Mouse (Mus musculus) lung, adult 18-20 months (tissue): ENCODE results near the gene Casz1.

ENCODE experiments used
- DNase-seq, 2 experiments: peaks; one replicate each; pipeline ENCODE4 v3.0.0; 2022; ENCODE audit warnings: mixed read lengths in 2 of 2

The Casz1 gene

GRCm38 (mm10) chr4:148943099-148943498 is 138.9 kb downstream of the Casz1 start:
- no peak for DNase-seq

GRCm38 (mm10) chr4:148945476-148945881 is 141.2 kb downstream of the Casz1 start:
- DNase-seq: peak; percentile 50 to 53

DNA sequence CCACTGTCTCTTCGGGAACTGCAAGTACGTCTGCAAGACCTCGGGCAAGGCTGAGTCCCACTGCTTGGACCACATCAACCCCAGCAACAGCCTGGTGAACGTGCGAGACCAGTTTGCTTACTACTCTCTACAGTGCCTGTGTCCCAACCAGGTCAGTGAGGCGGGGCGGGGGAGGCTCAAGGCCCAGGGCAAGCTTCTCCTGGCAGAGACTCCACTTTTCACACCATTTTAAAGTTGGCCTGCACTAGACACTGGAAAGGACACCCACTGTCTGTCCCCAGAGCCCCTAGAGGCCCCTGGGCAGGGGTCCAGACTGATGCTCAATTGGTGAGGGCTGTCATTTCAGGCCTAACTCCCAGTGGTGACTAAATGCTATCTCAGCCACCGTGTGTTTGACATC is 141.8 kb downstream of the Casz1 start:
- no peak for DNase-seq

DNA sequence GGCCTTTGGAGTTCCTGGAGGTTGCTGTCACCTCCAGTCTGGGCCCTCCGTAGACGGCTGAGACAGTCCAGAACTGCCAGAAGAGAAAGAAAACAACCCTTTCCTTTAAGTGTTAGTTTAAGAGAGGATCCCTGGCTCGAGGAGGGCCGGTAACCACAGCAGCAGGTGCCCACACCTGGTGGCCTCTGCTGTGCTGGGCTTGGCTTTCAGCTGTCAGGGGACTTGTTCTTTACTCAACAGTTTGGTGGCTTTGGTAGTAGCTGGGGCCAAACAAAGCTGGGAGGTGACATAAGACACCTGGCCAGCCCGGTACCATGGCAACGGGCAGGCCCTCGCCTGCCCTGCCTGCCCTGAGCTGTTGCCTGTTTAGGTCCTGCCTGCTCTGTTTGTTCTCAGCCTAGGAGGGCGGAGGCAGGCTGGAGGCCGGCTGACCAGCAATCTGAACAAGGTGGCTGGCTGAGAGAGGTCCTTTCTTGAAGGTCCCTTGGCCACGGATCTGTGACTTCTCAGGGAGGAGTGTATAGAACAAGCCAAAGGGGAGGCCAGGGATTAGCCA is 143.7 kb downstream of the Casz1 start:
- peak; percentile 80 to 88 for DNase-seq

GRCm38 (mm10) chr4:148950487-148950886 is 146.3 kb downstream of the Casz1 start:
- DNase-seq: peak; percentile 45 to 64

DNA sequence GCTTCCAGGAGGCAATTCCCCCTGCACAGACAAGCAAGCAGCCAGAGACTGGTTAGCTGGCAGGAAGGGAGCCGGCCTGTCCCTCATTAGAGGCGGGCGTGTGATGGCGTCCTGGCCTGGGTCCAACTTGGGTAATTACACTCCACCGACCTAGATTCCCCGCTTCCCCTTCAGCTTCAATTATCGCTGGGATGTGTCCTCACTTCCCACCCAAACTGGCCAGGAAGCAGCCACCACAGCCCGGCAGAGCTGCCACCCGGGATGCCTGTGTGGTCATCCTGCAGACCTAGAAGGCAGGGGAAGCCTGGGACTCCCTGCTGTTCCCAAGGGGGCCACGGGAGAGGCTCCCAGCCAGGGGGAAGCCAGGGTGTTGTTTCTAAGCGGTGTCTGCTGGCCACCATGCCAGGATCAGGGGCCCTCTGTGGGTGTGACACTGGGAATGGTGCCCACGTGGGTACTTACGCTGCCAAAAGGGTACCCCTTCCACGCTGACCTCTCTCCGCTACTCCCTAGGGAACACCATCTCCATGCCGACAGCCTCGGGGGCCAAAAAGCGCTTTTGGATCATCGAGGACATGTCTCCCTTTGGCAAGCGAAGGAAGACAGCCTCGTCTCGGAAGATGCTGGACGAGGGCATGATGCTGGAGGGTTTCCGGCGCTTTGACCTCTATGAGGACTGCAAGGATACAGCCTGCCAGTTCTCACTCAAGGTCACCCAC is 146.9 kb downstream of the Casz1 start:
- peak; percentile 76 to 80 for DNase-seq

DNA sequence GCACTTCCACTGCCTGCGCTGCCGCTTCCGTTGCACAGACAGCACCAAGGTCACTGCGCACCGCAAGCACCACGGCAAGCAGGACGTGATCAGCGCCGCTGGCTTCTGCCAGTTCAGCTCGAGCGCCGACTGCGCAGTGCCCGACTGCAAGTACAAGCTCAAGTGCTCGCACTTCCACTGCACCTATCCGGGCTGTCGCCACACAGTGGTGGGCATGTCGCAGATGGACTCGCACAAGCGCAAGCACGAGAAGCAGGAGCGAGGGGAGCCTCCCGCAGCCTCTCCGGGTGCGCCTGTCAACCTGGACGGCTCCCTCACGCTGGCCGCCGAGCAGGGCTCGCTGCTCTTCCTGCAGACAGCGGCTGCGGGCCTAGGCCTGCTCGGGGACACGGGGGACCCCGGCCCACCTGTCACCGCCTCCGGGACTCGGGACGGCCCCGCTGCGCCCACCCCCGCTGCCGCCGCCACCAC is 147.6 kb downstream of the Casz1 start:
- DNase-seq: no peak

DNA sequence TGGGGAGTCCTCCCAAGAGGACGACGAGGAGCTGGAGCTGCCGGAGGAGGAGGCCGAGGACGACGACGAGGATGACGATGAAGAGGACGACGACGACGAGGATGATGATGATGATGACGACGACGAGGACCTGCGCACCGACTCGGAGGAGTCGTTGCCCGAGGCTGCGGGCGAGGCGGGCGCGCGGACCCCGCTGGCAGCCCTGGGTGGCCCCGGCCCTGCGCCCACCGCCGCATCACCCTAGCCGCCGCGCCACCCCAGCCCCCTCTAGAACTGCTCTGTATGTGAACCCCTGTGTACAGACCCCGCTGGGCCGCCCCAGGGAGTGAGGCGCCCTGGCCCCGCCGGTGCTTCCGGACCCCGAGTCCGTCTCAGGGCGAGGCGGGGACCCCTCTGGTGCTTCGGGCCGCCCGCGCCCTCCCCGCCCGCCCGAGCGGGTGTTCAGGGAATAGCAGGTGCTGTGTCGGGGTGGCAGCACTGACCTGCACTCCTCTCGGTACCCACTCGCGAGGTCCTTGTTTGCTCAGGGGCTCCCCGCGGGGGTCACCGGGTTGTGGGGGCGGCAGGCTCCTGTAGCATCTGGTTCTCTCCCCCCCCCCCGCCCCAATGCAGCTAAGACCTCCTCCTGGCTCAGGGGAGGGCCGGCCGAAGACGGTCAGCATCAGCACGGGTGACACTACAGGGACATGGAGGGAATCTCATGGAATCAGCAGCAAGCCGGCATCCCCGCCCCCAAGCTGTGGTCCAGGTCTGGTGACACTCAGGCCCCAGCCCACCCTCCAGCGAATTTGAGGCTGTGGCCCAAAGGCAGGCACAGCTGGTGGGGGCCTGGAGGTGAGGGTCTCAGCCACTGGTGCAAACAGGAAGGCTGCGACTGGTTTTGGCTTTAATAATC is 148.3 kb downstream of the Casz1 start:
- no peak for DNase-seq

GRCm38 (mm10) chr4:148955131-148955813 is 151.0 kb downstream of the Casz1 start:
- DNase-seq: peak; percentile 91 to 94

DNA sequence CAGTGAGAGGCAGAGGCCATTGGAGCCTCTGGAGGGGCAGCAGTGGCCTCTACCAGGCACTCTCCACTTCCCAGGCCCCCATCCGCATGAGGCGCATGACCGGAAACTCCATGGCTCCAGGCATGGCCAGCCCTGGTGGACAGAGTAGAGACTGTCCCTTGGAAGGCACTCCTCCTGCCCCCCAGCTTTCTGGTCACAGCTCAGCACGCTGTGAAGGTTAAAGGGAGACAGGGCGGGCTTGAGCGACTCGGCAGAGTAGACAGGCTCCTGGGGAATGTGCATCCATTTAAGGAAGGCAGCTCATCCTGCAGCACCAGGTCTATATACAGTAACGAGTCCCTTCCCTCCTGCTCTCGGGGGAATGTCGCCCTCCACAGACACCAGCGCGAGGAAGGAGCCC is 155.8 kb downstream of the Casz1 start:
- DNase-seq: no peak

DNA sequence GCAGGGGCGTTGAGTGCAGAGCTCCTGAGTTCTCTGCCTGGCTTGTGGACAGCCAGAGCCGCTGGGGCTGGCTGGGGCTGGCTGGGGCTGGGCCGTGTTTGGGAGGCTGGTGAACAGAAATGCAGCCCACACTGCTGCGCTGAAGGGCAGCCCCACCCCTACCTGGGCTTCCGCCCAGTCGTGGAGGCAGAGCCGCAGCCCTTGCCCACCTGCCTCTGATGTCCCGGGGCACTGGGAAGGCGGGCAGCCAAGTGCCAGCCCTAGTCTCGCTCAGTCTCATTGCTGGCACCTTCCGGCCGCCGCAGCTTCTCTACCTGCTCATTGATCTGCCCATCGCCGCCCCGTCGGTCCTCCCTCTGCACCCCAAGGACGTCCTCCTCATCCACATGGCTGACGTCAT is 156.9 kb downstream of the Casz1 start:
- no peak for DNase-seq

DNA sequence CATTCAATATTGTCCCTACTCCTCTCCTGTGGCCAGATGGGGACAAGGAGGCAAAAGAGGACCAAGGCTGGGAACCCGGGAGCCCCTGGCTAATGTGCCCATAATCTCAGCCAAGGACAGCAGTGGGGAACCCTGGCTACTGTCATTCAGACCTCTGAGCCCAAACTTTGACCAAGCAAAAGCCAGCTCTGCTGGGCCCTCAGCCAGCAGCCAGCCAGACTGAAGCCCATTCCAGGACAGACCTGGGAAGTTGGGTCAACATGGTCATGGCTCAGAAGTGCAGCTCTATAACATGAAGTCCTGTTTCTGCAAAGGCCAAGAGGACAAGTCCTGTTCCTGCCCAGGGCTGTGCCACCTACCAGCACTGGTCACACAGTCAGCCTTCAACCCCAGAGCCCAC is 157.9 kb downstream of the Casz1 start:
- DNase-seq: no peak

GRCm38 (mm10) chr4:148964541-148965310 is 160.5 kb downstream of the Casz1 start:
- no peak for DNase-seq

DNA sequence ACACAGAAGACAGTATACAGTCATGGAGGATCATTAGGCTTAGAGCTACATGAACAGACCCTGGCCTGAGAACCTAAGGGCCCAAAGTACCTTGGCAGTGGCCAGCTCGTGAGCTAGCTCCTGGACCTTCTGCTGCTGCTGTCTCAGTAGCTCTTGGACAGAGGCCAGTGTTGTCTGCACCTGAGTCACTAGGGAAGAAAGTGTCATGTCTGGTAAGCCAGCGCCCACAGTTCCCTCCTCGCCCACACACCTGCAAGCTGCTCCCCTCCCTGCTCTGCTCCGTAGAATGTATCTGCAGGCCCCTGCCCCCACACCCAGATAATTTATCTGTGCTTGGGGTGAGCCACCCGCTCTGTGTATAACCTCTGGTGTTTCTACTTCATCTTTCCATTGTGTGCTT is 161.9 kb downstream of the Casz1 start:
- no peak for DNase-seq

DNA sequence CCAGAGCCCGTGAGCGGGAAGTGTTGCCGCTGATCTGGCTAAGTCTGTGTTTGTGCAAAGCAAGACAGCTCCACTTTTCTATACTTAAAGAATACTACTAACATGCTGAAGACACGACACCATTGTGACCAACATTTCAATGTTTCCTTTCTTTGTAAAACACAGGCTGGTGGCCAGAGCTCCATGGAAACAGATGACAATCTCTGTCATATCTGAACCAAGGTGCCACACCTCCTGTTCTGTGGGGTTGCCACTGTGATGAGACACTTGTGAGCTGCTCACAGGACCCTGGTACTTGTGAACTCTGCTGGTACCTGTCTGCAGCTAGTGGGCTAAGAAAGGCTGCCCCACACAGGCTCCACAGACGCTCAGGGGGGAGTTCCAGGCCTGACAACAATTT is 164.6 kb downstream of the Casz1 start:
- DNase-seq: peak in 1 of 2 experiments; percentile 50

GRCm38 (mm10) chr4:148969610-148970009 is 165.4 kb downstream of the Casz1 start:
- peak; percentile 71 to 84 for DNase-seq

- no peak for DNase-seq
Measured at GRCm38 (mm10) chr4:148970742-148971141, 166.5 kb downstream of the Casz1 start.

GRCm38 (mm10) chr4:148971613-148972242 is 167.5 kb downstream of the Casz1 start:
- DNase-seq: no peak

- DNase-seq: no peak
Measured at GRCm38 (mm10) chr4:148972707-148973106, 168.5 kb downstream of the Casz1 start.

DNA sequence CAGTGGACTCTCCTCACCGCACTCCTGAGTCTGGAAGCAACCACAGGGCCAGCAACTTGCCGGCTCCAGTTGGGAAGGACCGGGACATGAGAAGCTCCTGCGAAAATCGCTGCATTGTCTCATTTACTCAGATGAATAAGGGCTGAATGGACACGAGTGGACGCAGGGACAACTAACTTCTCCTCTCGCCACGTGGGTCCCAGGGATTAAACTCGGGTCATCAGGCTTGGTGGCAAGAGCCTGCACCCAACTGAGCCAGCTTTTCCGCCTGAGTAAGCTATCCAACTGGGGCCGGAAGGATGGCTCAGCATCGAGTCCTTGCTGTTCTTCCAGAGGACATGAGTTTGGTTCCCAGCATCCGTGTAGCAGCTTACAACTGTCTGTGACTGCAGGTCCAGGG is 169.2 kb downstream of the Casz1 start:
- DNase-seq: no peak

GRCm38 (mm10) chr4:148974833-148975232 is 170.6 kb downstream of the Casz1 start:
- DNase-seq: no peak
